Mouse (Mus musculus) limb, embryonic 11.5 days (tissue): ENCODE data around the gene Acnat2. TPM values are rescaled to one million over a fixed set of nuclear protein-coding genes. Genes with fewer than 3 reads are reported as not detected.
"Not testable (repeated sequence)": the region's sequence is repeated elsewhere in the genome, so short reads cannot be mapped to it uniquely, and the experiment has no call there.

ENCODE experiments used
- ATAC-seq: fragments of 200-750 bp; cut with Nextera tagmentation; 2 replicates; pipeline ENCODE4 v1.8.0; 2017; ENCODE audit warnings: low read depth; ENCODE audit not compliant: insufficient number of reproducible peaks, low FRiP score, low TSS enrichment
- DNase-seq: peaks from one replicate; pipeline ENCODE4 v3.0.0-alpha.2; 2015; ENCODE audit warnings: low spot score
- H3K27ac ChIP-seq: fragments of 300-500 bp; sonication (generic); replicated peaks from 2 replicates; pipeline ENCODE4 v1.5.1; 2014; ENCODE audit warnings: low read depth, mild to moderate bottlenecking, low read length
- H3K27me3 ChIP-seq: fragments of 300-500 bp; sonication (generic); 2 replicates; pipeline ENCODE4 v1.6.1; 2014; ENCODE audit warnings: mild to moderate bottlenecking, low read length, mixed read lengths; ENCODE audit not compliant: control insufficient read depth, insufficient read depth
- H3K36me3 ChIP-seq: fragments of 300-500 bp; sonication (generic); 2 replicates; pipeline ENCODE4 v1.6.1; 2014; ENCODE audit warnings: mild to moderate bottlenecking, low read length, moderate library complexity, mixed read lengths; ENCODE audit not compliant: control insufficient read depth, insufficient read depth
- H3K4me1 ChIP-seq: fragments of 300-500 bp; sonication (generic); 2 replicates; pipeline ENCODE4 v1.6.1; 2014; ENCODE audit warnings: low read length, mixed read lengths; ENCODE audit not compliant: control insufficient read depth, insufficient read depth
- H3K4me2 ChIP-seq: fragments of 300-500 bp; sonication (generic); 2 replicates; pipeline ENCODE4 v1.6.1; 2014; ENCODE audit warnings: low read depth, mild to moderate bottlenecking, moderate library complexity; ENCODE audit not compliant: severe bottlenecking
- H3K4me3 ChIP-seq: fragments of 300-500 bp; sonication (generic); 2 replicates; pipeline ENCODE4 v1.5.1; 2014; ENCODE audit warnings: low read depth, low read length
- H3K9ac ChIP-seq: fragments of 300-500 bp; sonication (generic); 2 replicates; pipeline ENCODE4 v1.6.1; 2014; ENCODE audit warnings: mild to moderate bottlenecking, low read length
- H3K9me3 ChIP-seq: fragments of 300-500 bp; sonication (generic); 2 replicates; pipeline ENCODE4 v1.6.1; 2016; ENCODE audit warnings: low read length; ENCODE audit not compliant: control insufficient read depth
- WGBS: fragments of 180-500 bp; shearing (Covaris S2); extraction: QIAGEN DNeasy Blood & Tissue Kit; methylation state at CpG from one replicate; pipeline ENCODE4 v1.1.7; 2014; 5-methylcytosine and 5-hydroxymethylcytosine counted together
- polyA plus RNA-seq: library from polyadenylated mRNA; unstranded; fragments of >200 nt; fragmentation: Nextera tagmentation; extraction: Ambion mirVana; gene quantifications from 2 replicates; pipeline ENCODE4 v1.2.1, GENCODE M21; 2014

Acnat2 gene
- polyA plus RNA-seq, 1 experiment from 2014 or later: not detected

DNA sequence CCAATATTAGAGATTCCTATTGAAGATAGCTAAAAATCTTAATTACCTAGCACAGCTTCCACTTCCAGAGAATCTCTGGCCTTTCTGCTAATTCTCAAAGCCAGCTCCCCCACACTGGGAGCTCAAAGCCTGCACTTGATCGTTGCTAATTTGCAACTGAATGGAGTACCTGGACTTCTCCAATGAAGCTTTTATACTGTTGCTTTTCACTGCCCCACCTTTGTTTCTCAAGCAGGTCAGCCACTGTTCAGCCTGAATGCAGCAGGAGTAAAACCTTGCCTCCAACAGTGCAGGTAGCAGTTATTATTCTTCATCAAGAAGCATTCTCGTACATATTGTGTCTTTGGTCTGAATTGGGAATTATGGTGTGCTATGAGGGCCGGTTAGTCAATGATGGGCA, 39.9 kb downstream of the Acnat2 start:
- not testable (repeated sequence) for H3K36me3 ChIP-seq, H3K4me2 ChIP-seq, H3K9ac ChIP-seq, ATAC-seq, H3K4me1 ChIP-seq, H3K27ac ChIP-seq, H3K27me3 ChIP-seq, H3K9me3 ChIP-seq, H3K4me3 ChIP-seq, DNase-seq
- 85% methylated on average over 3 of the region's 3 CpGs for WGBS

DNA sequence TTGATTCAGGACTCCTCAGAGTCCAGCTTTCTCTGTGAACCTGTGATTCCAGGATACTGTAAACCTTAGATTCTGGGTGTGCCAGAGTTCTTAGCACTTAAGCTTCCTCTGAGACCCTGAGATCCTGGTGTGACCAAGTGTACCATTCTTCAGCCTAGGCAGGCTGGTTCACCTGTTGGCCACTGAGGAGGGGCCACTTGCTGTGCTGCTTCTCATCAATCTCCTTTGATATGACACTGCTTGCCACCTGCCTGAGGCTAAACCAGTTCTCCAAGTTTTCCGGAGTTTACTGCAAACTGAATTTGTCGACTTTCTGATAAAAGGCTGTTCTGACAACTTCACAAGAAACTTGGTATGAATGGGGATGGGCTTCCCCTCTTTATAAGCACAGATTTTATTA, 50.9 kb downstream of the Acnat2 start:
- no peak for ATAC-seq

DNA sequence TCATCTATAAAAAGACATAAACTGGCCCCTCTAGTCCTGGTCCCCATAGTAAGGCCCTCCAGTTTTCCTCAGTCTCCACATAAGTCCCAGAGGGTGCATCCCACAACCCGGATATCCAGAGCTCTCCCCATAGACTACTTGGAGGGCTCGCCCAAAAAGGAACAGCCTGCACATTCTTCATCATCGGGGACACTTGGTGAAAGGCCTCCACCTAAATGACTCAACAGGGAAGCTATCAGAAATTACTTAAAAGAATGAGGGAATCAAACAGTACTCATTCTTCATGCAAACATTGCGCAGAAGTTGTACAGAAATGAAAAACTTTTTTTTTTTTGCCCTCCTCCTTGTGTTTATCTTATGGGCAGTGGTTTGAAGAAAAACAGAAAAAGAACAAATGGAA, 57.5 kb downstream of the Acnat2 start:
- no peaks in the 10 kb centered on the region for H3K9me3 ChIP-seq
- no peak overlapping the region for H3K27ac ChIP-seq
- DNase-seq: no peak
- H3K4me2 ChIP-seq: no peak overlapping the region
- no peaks in the 10 kb centered on the region for H3K27me3 ChIP-seq
- no peak overlapping the region for H3K4me3 ChIP-seq
- ATAC-seq: no peak
- 89% methylated on average over 4 of the region's 4 CpGs for WGBS
- no peaks in the 10 kb centered on the region for H3K36me3 ChIP-seq
- no peaks in the 10 kb centered on the region for H3K4me1 ChIP-seq
- no peak overlapping the region for H3K9ac ChIP-seq

More for the DNA sequence above, 50.9 kb downstream of the Acnat2 start:
- 74% methylated on average over 2 of the region's 2 CpGs for WGBS
- Histone ChIP-seq H3K36me3 (no peaks in the 10 kb centered on the region), H3K4me2 (no peak overlapping the region), H3K9ac (no peak overlapping the region), H3K4me3 (no peak overlapping the region), H3K27ac (no peak overlapping the region), H3K4me1 (no peaks in the 10 kb centered on the region), H3K27me3 (no peaks in the 10 kb centered on the region), H3K9me3 (no peaks in the 10 kb centered on the region)
- DNase-seq: no peak

DNA sequence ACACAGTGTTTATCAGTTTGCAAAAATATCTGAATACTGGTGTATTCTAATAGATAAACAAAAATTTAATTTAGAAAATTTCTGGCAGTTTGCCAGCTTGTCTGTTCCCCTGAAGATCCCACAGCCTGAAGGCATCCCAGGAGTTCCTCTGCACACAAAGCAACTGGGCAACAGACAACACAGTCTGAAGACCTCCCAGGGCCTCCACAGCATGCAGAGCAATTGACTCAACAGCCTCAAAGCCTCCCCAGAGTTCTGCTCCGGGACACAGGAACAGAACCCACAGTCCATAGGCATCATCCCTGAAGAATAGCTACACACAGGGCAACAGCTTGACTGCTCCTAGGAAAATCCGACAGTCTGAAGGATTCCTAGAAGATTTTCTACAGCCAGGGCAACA, 59.3 kb downstream of the Acnat2 start:
- no peaks in the 10 kb centered on the region for H3K27me3 ChIP-seq
- no peak overlapping the region for H3K9ac ChIP-seq
- WGBS: 83% methylated on average over 2 of the region's 2 CpGs
- H3K4me1 ChIP-seq: no peaks in the 10 kb centered on the region
- no peaks in the 10 kb centered on the region for H3K9me3 ChIP-seq
- H3K27ac ChIP-seq: no peak overlapping the region
- ATAC-seq (no peak), DNase-seq (no peak)
- no peak overlapping the region for H3K4me3 ChIP-seq
- no peaks in the 10 kb centered on the region for H3K36me3 ChIP-seq
- H3K4me2 ChIP-seq: no peak overlapping the region

DNA sequence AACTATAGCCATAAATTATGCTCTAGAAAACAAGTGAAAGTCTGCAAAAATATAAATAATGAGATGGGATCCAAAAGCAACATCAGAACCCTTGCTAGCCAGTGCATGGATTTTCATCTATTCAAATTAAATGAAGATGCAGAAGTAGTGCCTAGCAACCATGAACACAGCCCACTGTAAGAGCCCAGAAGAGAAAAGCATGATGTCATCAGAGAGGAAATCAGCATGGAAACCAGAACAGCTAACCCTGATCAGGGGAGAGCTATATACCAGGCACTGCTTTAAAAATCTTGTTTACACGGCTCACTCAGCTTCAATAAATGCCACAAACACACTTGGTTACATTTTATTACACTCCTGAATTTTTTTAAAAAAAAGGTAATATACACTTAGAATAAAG, 60.0 kb downstream of the Acnat2 start:
- not testable (repeated sequence) for H3K4me3 ChIP-seq, H3K36me3 ChIP-seq
- 75% methylated on average over 1 of the region's 1 CpGs for WGBS

DNA sequence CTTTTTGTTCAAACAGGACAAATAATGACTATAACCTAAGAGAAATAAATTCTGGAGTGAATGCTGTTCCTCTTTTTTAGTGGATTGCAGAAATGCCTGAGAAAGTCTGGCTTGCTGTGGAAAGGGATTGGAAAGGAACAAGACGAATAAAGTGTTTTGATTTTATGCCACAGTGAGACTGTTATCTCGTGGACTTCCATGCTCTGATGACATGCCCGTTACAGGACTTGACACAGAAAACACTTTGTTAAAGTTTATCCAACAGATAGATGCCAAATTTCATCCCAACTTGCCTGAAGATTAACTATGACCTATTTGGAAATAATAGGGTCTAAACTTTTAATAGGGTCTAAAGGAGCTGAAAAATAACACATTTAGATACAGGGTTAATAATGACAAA, 67.9 kb downstream of the Acnat2 start:
- H3K9me3 ChIP-seq, H3K27me3 ChIP-seq, H3K4me1 ChIP-seq, DNase-seq, H3K4me3 ChIP-seq, ATAC-seq, H3K36me3 ChIP-seq, H3K9ac ChIP-seq, H3K27ac ChIP-seq, H3K4me2 ChIP-seq: not testable (repeated sequence)
- WGBS: 78% methylated on average over 3 of the region's 3 CpGs

More for the DNA sequence above, 60.0 kb downstream of the Acnat2 start:
- H3K4me1 ChIP-seq, DNase-seq, H3K9ac ChIP-seq, H3K4me2 ChIP-seq, H3K27ac ChIP-seq, H3K27me3 ChIP-seq, ATAC-seq, H3K9me3 ChIP-seq: not testable (repeated sequence)

DNA sequence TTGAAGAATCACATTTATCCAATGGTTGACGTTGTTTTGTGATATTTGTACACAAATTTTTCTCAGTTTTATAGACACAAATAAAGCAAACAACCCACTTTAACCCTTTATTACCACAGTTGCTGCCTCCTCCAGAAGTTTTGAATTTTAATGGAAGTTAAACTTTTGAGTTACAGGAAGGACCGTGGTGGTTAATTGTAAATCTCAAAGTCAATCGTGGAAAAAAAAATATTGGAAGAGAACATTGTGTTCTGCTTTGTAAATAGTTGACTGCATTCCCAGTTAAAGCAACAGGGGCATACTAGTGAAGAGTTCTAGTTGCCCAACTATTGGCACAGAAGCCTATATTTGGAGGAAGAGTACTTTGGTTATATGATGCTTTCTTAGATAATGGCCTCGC, 70.0 kb downstream of the Acnat2 start:
- not testable (repeated sequence) for ATAC-seq, DNase-seq, H3K36me3 ChIP-seq, H3K4me3 ChIP-seq, H3K9me3 ChIP-seq, H3K4me2 ChIP-seq, H3K27me3 ChIP-seq, H3K9ac ChIP-seq, H3K27ac ChIP-seq, H3K4me1 ChIP-seq
- WGBS: 85% methylated on average over 3 of the region's 4 CpGs

Other genes starting within 250 kb of the Acnat2 start
- gene Acnat1, start 65.8 kb upstream of the Acnat2 start, polyA plus RNA-seq: not detected in 2 replicates
- 0.24 and 0.28 TPM in 2 replicates for gene Baat, start 98.4 kb upstream of the Acnat2 start, polyA plus RNA-seq
- 98.6 and 99.4 TPM in 2 replicates for gene Mrpl50, start 112.9 kb upstream of the Acnat2 start, polyA plus RNA-seq
- 12.1 and 14.6 TPM in 2 replicates for gene Zfp189, start 113.0 kb upstream of the Acnat2 start, polyA plus RNA-seq
- gene Aldob, start 141.4 kb upstream of the Acnat2 start, polyA plus RNA-seq: 0.07 TPM in 1 of 2 replicates, not detected in the other
- 13.8 and 15.4 TPM in 2 replicates for gene Tmem246, start 189.7 kb upstream of the Acnat2 start, polyA plus RNA-seq
- gene Rnf20, start 223.9 kb upstream of the Acnat2 start, polyA plus RNA-seq: 67.5 and 76.1 TPM in 2 replicates